In the genomic region with DNA sequence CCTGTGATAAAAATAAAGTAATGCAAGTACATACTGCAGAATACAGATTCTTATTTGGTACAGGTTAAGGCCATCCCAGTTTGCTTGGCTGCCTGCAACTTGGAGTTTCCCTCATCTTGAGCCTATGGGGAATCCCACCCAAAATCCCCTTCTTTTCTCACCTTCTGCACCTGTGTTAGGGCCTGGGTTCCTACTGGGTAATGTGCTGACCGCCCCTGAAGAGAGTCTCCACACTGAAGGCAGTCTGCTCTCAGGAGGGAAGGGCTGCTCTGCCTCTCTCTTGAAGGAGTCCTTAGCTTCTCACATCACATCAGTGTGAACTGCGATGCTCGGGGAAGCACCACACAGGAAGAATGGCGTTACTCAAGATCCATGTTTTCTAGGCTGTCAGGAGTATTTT, we compare ENCODE assay signal across 28 mouse cellular contexts. TPM values are rescaled to one million over a fixed set of nuclear protein-coding genes. Genes with fewer than 3 reads are reported as not detected.
DNase-seq lines count a peak whose midpoint lies in the region; ATAC-seq lines count a peak whose summit lies in the region.
"Had no signal": no experiment of that assay in that cellular context is flagged by ENCODE, and none has a peak within 500 bp of the region (broad histone marks: within the 10 kb centered on the region; RNA-seq: fewer than 3 reads in every experiment).

No protein-coding gene starts in this region.

- no peak overlapping the region for H3K4me3 ChIP-seq in forebrain, embryonic 10.5 days
- H3K4me3 ChIP-seq: embryonic facial prominence, embryonic 12.5 days; embryonic facial prominence, embryonic 15.5 days; forebrain, embryonic 12.5 days; forebrain, embryonic 15.5 days; gastrocnemius, adult 2 months; heart, embryonic 12.5 days; heart, embryonic 15.5 days; hindbrain, embryonic 12.5 days; hindbrain, embryonic 15.5 days had no signal

- peaks cover 7% of the 10 kb centered on the region; the same call in 1 of the 2 replicates for H3K4me1 ChIP-seq in forebrain, embryonic 10.5 days
- H3K4me1 ChIP-seq: embryonic facial prominence, embryonic 12.5 days; embryonic facial prominence, embryonic 15.5 days; forebrain, embryonic 12.5 days; forebrain, embryonic 15.5 days; heart, embryonic 15.5 days; hindbrain, embryonic 12.5 days; hindbrain, embryonic 15.5 days had no signal

- H3K27ac ChIP-seq in forebrain, embryonic 10.5 days, result no peak overlapping the region
- H3K27ac ChIP-seq: embryonic facial prominence, embryonic 12.5 days; embryonic facial prominence, embryonic 15.5 days; forebrain, embryonic 12.5 days; forebrain, embryonic 15.5 days; gastrocnemius, adult 2 months; heart, embryonic 15.5 days; hindbrain, embryonic 12.5 days; hindbrain, embryonic 15.5 days had no signal

- no peak for DNase-seq in frontal cortex, postnatal 25 days (ENCODE audit: low spot score in 2 of 2)
- DNase-seq in CD4-positive, CD25-positive, alpha-beta regulatory T cell, adult 2 months (ENCODE audit: low read depth, low spot score), result peak; percentile 41
- DNase-seq in forebrain, embryonic 10.5 days (ENCODE audit: extremely low spot score, low spot score), result no peak
- DNase-seq in cerebellum, postnatal 25 days, result no peak
- DNase-seq in thymus, adult 18-20 months, result no peak
- DNase-seq: adrenal gland, postnatal 10 days; adrenal gland, postnatal 36 days; B cell, adult 2 months; cerebellum, adult 18-20 months; cerebellum, adult 9-10 months; cerebellum, postnatal 14 days; gastrocnemius, adult 2 months; gastrocnemius, postnatal 14 days; heart, adult 18-20 months; heart, postnatal 10 days; heart, postnatal 4 days; kidney, adult 18-20 months had no signal

- no peaks in the 10 kb centered on the region for H3K27me3 ChIP-seq in forebrain, embryonic 10.5 days (ENCODE audit: poor library complexity, severe bottlenecking)
- H3K27me3 ChIP-seq: embryonic facial prominence, embryonic 12.5 days; embryonic facial prominence, embryonic 15.5 days; forebrain, embryonic 12.5 days; forebrain, embryonic 15.5 days; heart, embryonic 12.5 days; heart, embryonic 15.5 days; hindbrain, embryonic 12.5 days; hindbrain, embryonic 15.5 days had no signal

- 91% methylated on average over 4 of the region's 4 CpGs for WGBS in forebrain, embryonic 10.5 days

- peaks cover 86% of the 10 kb centered on the region for H3K36me3 ChIP-seq in forebrain, embryonic 10.5 days (replicated peaks)

- ATAC-seq in frontal cortex, adult (ENCODE audit: low TSS enrichment), result 0 out of 2 replicates have a peak, but pooled peaks have one; percentile 18
- peak; percentile 58 for ATAC-seq in activated CD4-positive, CD25-positive, alpha-beta regulatory T cell, adult 4 months
- ATAC-seq: forebrain, embryonic 15.5 days; intestine, embryonic 16.5 days had no signal

- H3K9me3 ChIP-seq in forebrain, embryonic 10.5 days, result no peaks in the 10 kb centered on the region
- H3K9me3 ChIP-seq: embryonic facial prominence, embryonic 12.5 days; embryonic facial prominence, embryonic 15.5 days; forebrain, embryonic 12.5 days; forebrain, embryonic 15.5 days; heart, embryonic 12.5 days; heart, embryonic 15.5 days; hindbrain, embryonic 12.5 days; hindbrain, embryonic 15.5 days had no signal

RNA-seq across cellular contexts. Expression of a gene that starts 11.2 kb away (rescaled TPM):
- polyA plus RNA-seq in activated CD4-positive, CD25-positive, alpha-beta regulatory T cell, adult 4 months (2017; shearing (Covaris generic)), result under 1 TPM in 1 of 2 experiments, not detected in 1; 0.29 TPM
- not detected in 2 replicates for polyA plus RNA-seq in forebrain, embryonic 10.5 days (2016; fragmentation: Nextera tagmentation; extraction: Ambion mirVana)
- polyA plus RNA-seq: embryonic facial prominence, embryonic 15.5 days; forebrain, embryonic 12.5 days; forebrain, embryonic 15.5 days; heart, embryonic 15.5 days; hindbrain, embryonic 15.5 days had no signal
